Mouse (Mus musculus) midbrain, embryonic 13.5 days (tissue): Measurements from ENCODE around the gene Tuba1b. TPM values are rescaled to one million over a fixed set of nuclear protein-coding genes. Genes with fewer than 3 reads are reported as not detected.
"Not testable (repeated sequence)": the region's sequence is repeated elsewhere in the genome, so short reads cannot be mapped to it uniquely, and the experiment has no call there.

Experiments
- ATAC-seq: fragments of 200-750 bp; cut with Nextera tagmentation; 2 replicates; pipeline ENCODE4 v1.8.0; 2017; ENCODE audit warnings: mild to moderate bottlenecking, moderate TSS enrichment, moderate library complexity
- H3K27ac ChIP-seq: fragments of 300-500 bp; sonication (generic); 2 replicates; pipeline ENCODE4 v1.5.1; 2015; ENCODE audit warnings: inconsistent platforms, mild to moderate bottlenecking, moderate library complexity
- H3K27me3 ChIP-seq: fragments of 300-500 bp; sonication (generic); 2 replicates; pipeline ENCODE4 v1.6.1; 2015; ENCODE audit warnings: mild to moderate bottlenecking, inconsistent platforms
- H3K36me3 ChIP-seq: fragments of 300-500 bp; sonication (generic); 2 replicates; pipeline ENCODE4 v1.6.1; 2015; ENCODE audit warnings: mild to moderate bottlenecking, inconsistent platforms
- H3K4me1 ChIP-seq: fragments of 300-500 bp; sonication (generic); replicated peaks from 2 replicates; pipeline ENCODE4 v1.6.1; 2015; ENCODE audit warnings: inconsistent platforms
- H3K4me2 ChIP-seq: fragments of 300-500 bp; sonication (generic); replicated peaks from 2 replicates; pipeline ENCODE4 v1.6.1; 2015; ENCODE audit warnings: moderate library complexity, mild to moderate bottlenecking, inconsistent platforms
- H3K4me3 ChIP-seq: fragments of 300-500 bp; sonication (generic); replicated peaks from 2 replicates; pipeline ENCODE4 v1.5.1; 2015; ENCODE audit warnings: mild to moderate bottlenecking, inconsistent platforms
- H3K9ac ChIP-seq: fragments of 300-500 bp; sonication (generic); replicated peaks from 2 replicates; pipeline ENCODE4 v1.6.1; 2015; ENCODE audit warnings: mild to moderate bottlenecking, inconsistent platforms
- H3K9me3 ChIP-seq: fragments of 300-500 bp; sonication (generic); 2 replicates; pipeline ENCODE4 v1.6.1; 2016; ENCODE audit warnings: mild to moderate bottlenecking, inconsistent platforms
- WGBS: fragments of 180-500 bp; shearing (Covaris S2); methylation state at CpG from one replicate; pipeline ENCODE4 v1.1.7; 2015; 5-methylcytosine and 5-hydroxymethylcytosine counted together
- polyA plus RNA-seq: library from polyadenylated mRNA; unstranded; fragments of >200 nt; fragmentation: Nextera tagmentation; extraction: Ambion mirVana; gene quantifications from 2 replicates; pipeline ENCODE4 v1.2.1, GENCODE M21; 2015

The Tuba1b gene
- polyA plus RNA-seq, 1 experiment from 2014 or later = 1,231 TPM

DNA sequence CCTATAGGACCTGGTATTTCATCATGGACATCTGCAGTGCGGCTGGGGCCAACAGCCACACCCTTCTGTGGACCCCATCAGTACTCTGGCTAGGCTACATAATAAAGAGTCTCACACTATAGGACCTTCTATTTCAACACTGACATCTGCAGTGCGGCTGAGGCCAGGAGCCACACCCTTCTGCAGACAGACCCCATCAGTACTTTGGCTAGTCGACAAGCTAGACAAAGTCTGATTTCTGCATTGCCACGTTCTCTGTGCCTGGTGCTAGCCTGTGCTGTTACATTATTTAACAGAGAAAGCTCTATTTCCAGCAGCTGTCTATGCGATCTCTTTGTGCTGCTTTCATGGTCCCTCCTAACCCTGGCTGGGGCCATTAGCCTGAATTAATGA is 17.7 kb upstream of the Tuba1b start:
- peak overlapping the region; percentile 96 for H3K4me3 ChIP-seq
- peak; percentile 14; the same call in 1 of the 2 replicates for ATAC-seq
- H3K4me1 ChIP-seq = peaks cover 43% of the 10 kb centered on the region
- H3K9me3 ChIP-seq = no peaks in the 10 kb centered on the region
- no peaks in the 10 kb centered on the region for H3K27me3 ChIP-seq
- peak overlapping the region; percentile 100 for H3K9ac ChIP-seq
- peaks cover 14% of the 10 kb centered on the region for H3K36me3 ChIP-seq
- WGBS = 3% methylated on average over 5 of the region's 5 CpGs
- peak overlapping the region; percentile 70 for H3K4me2 ChIP-seq
- peak overlapping the region; percentile 100 for H3K27ac ChIP-seq

DNA sequence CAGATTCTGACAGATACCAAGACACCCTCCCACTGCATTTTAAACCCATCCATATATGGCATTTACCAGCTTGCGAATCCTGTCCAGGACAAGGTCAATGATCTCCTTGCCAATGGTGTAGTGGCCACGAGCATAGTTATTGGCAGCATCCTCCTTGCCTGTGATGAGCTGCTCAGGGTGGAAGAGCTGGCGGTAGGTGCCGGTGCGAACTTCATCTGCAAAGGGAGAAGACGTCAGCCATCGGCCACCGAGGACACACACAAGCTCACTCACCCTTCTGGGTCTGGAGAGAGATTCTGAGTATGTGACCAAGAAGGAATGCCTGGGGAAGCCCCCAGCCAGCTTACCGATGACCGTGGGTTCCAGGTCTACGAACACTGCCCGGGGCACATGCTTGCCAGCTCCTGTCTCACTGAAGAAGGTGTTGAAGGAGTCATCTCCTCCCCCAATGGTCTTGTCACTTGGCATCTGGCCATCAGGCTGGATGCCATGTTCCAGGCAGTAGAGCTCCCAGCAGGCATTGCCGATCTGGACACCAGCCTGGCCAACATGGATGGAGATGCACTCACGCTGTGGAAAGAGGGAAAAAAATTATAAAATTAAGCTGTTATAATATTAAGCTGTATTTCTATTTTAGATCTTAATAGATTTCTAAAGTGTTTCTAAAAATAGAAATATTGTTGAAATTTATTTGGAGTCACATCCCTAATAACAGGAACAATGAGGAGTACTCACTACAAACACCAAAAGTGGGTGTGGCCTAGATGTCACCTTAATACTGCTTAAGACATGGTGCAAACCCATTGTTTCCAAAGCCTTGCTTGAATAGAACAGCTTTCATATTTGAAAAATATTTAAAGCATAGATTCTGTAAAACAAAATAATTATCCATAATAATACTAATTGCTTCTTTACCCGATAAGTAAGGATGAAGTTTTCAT is 17.0 kb upstream of the Tuba1b start:
- H3K27me3 ChIP-seq, H3K9me3 ChIP-seq, ATAC-seq: not testable (repeated sequence)
- Histone ChIP-seq H3K4me2 (peak overlapping the region; percentile 70), H3K4me3 (peak overlapping the region; percentile 96), H3K4me1 (peaks cover 41% of the 10 kb centered on the region), H3K27ac (peak overlapping the region; percentile 100), H3K36me3 (peaks cover 14% of the 10 kb centered on the region), H3K9ac (peak overlapping the region; percentile 100)
- WGBS = 64% methylated on average over 11 of the region's 15 CpGs

DNA sequence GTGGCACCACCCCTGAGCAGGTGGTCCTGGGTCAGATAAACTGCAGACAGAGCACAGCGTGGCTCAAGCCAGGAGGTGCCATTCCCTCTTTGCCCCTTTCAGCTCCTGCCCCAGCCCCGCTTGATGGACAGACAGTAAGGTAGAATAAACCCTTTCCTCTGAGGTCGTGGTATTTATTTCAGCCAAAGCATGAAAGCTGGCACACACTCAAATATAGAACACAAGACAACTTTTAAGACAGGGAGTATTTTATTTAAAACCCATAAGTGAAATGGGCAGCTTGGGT is 15.2 kb upstream of the Tuba1b start:
- H3K27ac ChIP-seq = peak overlapping the region; percentile 68
- no peaks in the 10 kb centered on the region for H3K27me3 ChIP-seq
- peak overlapping the region; percentile 75 for H3K9ac ChIP-seq
- peaks cover 18% of the 10 kb centered on the region for H3K36me3 ChIP-seq
- H3K4me2 ChIP-seq = peak overlapping the region; percentile 88
- peaks cover 31% of the 10 kb centered on the region for H3K4me1 ChIP-seq
- WGBS = 48% methylated on average over 3 of the region's 3 CpGs
- H3K4me3 ChIP-seq = peak overlapping the region; percentile 46
- H3K9me3 ChIP-seq = no peaks in the 10 kb centered on the region
- no peak for ATAC-seq

DNA sequence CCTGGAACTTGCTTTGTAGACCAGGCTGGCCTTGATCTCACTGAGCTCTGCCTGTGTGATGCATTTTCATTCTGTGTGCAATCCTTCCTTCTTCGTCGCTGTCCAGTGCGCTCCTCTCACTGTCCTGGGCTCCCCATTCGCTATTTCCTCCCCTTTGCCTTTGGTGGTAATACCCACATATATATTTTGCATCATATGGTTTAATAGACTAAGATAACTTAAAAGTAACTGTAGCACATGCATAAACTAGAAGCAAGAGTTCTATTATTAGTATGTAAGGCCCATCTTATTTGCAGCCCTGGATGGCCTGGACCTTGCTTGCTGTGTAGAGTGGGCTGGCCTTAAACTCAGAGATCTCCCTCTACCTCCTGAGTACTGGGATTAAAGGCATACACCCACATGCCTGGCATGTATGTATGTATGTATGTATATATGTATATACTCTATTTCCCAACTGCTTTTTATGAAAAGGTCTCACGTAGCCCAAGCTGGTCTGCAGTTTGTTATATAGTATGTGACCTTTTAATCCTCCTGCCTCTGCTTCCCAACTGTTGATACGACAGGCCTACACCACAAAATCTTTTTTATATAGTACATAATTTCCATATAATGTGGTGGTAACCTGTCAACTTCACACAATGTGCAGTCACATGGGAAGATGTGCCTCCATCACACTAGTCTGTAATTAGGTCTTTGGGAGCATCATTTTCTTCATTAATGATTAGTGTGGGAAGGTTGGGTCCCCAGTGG is 14.7 kb upstream of the Tuba1b start:
- Histone ChIP-seq H3K4me2 (peak overlapping the region; percentile 88), H3K4me1 (peaks cover 31% of the 10 kb centered on the region), H3K27ac (peak overlapping the region; percentile 68), H3K9me3 (no peaks in the 10 kb centered on the region), H3K9ac (peak overlapping the region; percentile 75), H3K36me3 (peaks cover 20% of the 10 kb centered on the region), H3K27me3 (no peaks in the 10 kb centered on the region), H3K4me3 (peak overlapping the region; percentile 46)
- WGBS = 49% methylated on average over 6 of the region's 6 CpGs
- peak; percentile 14; the same call in 1 of the 2 replicates for ATAC-seq

DNA sequence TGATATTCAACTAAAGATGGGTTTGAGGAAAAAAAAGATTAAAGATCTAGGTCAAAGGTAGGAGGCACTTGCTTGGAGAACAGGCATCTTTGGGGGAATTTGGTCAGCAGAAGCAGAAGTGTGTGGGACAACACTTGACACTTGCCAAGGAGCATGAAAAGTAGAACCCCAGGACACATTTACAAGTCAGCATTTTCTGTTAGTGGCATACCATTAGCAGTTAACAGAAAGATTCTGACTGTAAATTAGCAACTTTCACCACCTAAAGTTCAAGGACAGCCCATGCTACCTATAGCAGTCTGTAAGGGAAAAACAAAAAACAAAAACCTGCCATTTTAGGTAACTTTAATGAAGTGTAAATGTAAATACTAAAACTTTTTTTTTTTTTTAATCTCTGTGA is 14.0 kb upstream of the Tuba1b start:
- H3K4me2 ChIP-seq = peak overlapping the region; percentile 88
- peaks cover 20% of the 10 kb centered on the region for H3K36me3 ChIP-seq
- no peak for ATAC-seq
- peaks cover 31% of the 10 kb centered on the region for H3K4me1 ChIP-seq
- H3K27me3 ChIP-seq = no peaks in the 10 kb centered on the region
- no peaks in the 10 kb centered on the region for H3K9me3 ChIP-seq
- H3K9ac ChIP-seq = peak overlapping the region; percentile 75
- peak overlapping the region; percentile 46 for H3K4me3 ChIP-seq
- peak overlapping the region; percentile 68 for H3K27ac ChIP-seq

DNA sequence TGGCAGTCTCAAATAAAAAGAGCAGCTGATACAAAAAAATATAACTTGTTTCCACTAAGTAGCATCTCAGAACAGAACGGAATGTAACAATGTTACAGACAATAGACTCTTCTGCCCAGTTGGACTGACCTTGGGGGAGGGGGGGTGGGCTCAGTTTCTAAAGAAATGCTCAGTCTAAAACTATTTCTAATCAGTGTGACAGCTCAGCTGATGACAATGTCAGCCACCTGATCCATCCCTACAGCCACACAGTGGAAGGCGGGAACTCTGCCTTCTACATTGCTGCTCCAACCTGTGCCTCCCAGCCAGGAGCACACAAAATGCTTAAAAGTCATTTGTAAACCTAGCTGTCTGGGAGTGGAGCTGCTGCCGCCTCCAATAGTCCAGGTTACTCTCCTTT is 13.5 kb upstream of the Tuba1b start:
- no peaks in the 10 kb centered on the region for H3K9me3 ChIP-seq
- H3K4me1 ChIP-seq = peaks cover 31% of the 10 kb centered on the region
- no peaks in the 10 kb centered on the region for H3K27me3 ChIP-seq
- H3K36me3 ChIP-seq = peaks cover 20% of the 10 kb centered on the region
- H3K4me2 ChIP-seq = peak overlapping the region; percentile 88
- H3K4me3 ChIP-seq = peak overlapping the region; percentile 46; the same call in 1 of the 2 replicates
- H3K9ac ChIP-seq = peak overlapping the region; percentile 75
- no peak for ATAC-seq
- WGBS = 30% methylated on average over 3 of the region's 3 CpGs
- H3K27ac ChIP-seq = peak overlapping the region; percentile 68

DNA sequence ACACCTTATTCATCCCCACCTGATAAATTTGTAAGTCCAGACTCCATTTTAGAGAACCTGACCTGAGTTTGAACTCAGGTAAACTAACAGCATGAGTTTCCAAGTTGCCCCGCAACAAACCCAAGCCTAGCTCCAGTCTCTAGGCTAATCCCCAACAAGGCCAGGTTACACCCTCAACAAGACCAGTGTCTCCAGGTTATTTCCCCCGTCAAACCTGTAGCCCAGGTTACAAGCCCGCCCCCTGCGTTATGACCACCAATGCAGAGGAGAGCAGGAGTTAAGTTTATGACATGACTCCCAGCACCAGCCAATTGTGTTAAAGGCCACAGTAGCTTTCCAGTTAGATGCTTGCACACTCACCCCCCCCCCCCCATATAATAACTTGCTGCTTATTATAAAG is 8.8 kb upstream of the Tuba1b start:
- 0 out of 2 replicates have a peak, but pooled peaks cover 6% of the 10 kb centered on the region for H3K36me3 ChIP-seq
- WGBS = 82% methylated on average over 4 of the region's 4 CpGs
- H3K27me3 ChIP-seq = no peaks in the 10 kb centered on the region
- no peak for ATAC-seq
- peaks cover 17% of the 10 kb centered on the region for H3K4me1 ChIP-seq
- H3K9me3 ChIP-seq = no peaks in the 10 kb centered on the region
- H3K4me2 ChIP-seq = no peak overlapping the region
- H3K9ac ChIP-seq = no peak overlapping the region
- no peak overlapping the region for H3K27ac ChIP-seq
- no peak overlapping the region for H3K4me3 ChIP-seq

DNA sequence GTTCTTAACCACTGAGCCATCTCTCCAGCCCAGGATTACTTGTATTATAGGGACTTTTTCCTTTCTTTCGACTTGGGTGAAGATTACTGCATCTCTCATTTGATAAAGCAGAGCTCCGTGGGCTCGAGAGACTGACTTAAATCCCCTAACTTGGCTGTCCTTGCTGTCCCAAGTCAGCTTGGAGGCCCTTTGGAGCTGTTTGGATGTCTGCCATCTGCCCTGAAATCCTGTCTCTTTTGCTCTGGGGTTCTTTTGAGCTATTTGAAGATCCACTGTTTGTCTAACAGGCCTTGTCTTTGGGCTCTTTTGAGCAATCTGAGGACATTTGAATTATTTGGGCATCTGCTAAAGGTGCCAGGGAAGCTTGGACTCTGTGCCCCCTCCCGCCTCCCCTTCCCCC is 7.7 kb upstream of the Tuba1b start:
- Histone ChIP-seq H3K27ac (no peak overlapping the region), H3K9me3 (no peaks in the 10 kb centered on the region), H3K9ac (no peak overlapping the region), H3K4me1 (peaks cover 7% of the 10 kb centered on the region), H3K4me2 (no peak overlapping the region), H3K36me3 (0 out of 2 replicates have a peak, but pooled peaks cover 6% of the 10 kb centered on the region), H3K4me3 (no peak overlapping the region), H3K27me3 (no peaks in the 10 kb centered on the region)
- no peak for ATAC-seq
- WGBS = 74% methylated on average over 4 of the region's 4 CpGs

DNA sequence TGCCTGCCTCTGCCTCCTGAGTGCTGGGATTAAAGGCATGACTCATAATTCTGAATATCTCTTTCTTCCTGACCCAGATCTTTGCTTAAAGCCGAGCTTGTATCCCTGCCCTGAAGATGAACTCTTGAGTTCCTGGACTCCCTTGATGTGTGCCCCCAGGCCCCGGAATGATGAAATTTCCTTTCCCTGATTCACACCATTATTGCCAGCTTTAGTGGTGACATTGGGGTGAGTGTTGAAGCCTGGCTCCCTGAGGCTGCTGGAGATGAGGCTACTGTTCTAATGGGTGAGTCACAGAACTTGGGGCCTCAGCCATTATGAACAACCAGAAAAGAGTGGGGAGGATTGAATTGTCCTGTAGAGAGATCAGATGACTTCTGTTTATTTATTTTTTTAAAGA is 7.2 kb upstream of the Tuba1b start:
- no peak overlapping the region for H3K9ac ChIP-seq
- ATAC-seq = no peak
- H3K4me3 ChIP-seq = no peak overlapping the region
- peaks cover 5% of the 10 kb centered on the region; the same call in 1 of the 2 replicates for H3K4me1 ChIP-seq
- no peaks in the 10 kb centered on the region for H3K27me3 ChIP-seq
- H3K4me2 ChIP-seq = no peak overlapping the region
- whole genome bisulfite sequencing = 91% methylated on average over 2 of the region's 2 CpGs
- H3K9me3 ChIP-seq = no peaks in the 10 kb centered on the region
- H3K36me3 ChIP-seq = 0 out of 2 replicates have a peak, but pooled peaks cover 6% of the 10 kb centered on the region
- no peak overlapping the region for H3K27ac ChIP-seq

DNA sequence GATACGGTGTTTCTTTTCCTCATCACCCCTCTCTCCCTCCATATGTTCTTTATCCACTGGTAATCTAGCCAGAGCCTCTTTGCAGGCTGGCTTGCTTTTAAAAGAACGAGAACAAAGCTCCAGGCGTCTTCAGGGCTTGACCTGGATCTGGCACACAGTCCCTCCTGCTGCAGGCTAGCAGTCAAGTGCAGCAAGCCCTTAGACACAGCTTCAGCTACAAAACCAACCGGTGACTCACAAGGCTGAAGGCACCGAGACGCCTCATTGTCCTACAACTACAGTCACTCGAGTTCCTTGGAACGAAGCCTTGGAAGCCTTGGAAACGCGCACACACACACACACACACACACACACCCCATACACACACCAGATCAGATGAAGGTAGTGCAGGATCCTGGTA is 6.5 kb upstream of the Tuba1b start:
- 0 out of 2 replicates have a peak, but pooled peaks cover 6% of the 10 kb centered on the region for H3K36me3 ChIP-seq
- no peak overlapping the region for H3K4me3 ChIP-seq
- no peak overlapping the region for H3K4me2 ChIP-seq
- H3K27ac ChIP-seq = 0 out of 2 replicates have a peak overlapping the region, but pooled peaks have one; percentile 1
- WGBS = 57% methylated on average over 10 of the region's 10 CpGs
- peaks cover 7% of the 10 kb centered on the region for H3K4me1 ChIP-seq
- H3K9me3 ChIP-seq = no peaks in the 10 kb centered on the region
- ATAC-seq = no peak
- H3K27me3 ChIP-seq = no peaks in the 10 kb centered on the region
- H3K9ac ChIP-seq = no peak overlapping the region

DNA sequence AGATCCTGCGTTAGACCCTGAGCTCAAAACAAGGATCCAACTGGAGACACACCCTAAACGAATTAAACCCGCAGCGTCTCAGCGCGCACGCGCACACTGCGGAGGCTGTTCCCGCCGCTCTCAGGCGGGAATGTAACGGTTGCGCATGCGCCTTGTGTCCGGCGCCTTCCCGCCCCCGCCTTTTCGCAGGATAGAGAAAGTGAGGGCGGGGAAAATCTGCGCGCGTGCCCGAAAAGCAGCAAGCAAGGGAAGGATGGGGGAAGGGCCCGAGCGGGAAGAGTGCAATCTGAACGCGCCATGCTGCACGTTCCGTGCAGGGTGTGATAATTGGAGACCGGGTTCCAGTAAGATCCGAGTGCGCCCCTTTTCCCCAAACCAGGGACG is 540 bp downstream of the Tuba1b start:
- Histone ChIP-seq H3K4me2 (peak overlapping the region; percentile 99), H3K4me3 (peak overlapping the region; percentile 78), H3K4me1 (peaks cover 32% of the 10 kb centered on the region), H3K9ac (peak overlapping the region; percentile 92), H3K36me3 (peaks cover 8% of the 10 kb centered on the region), H3K9me3 (no peaks in the 10 kb centered on the region), H3K27me3 (no peaks in the 10 kb centered on the region), H3K27ac (peak overlapping the region; percentile 99)
- WGBS = under 1% methylated on average over 35 of the region's 35 CpGs
- ATAC-seq = peak; percentile 85
